Mouse (Mus musculus): ENCODE data around the gene Tln1. TPM values are rescaled to one million over a fixed set of nuclear protein-coding genes. Genes with fewer than 3 reads are reported as not detected.

Gene Tln1
- polyA plus RNA-seq, 1 experiment from 2014 or later: 82.7 TPM

GRCm38 (mm10) chr4:43504269-43504668 is 58.2 kb downstream of the Tln1 start:
- Histone ChIP-seq H3K4me1 (peaks cover 24% of the 10 kb centered on the region), H3K4me3 (no peak overlapping the region), H3K36me3 (no peaks in the 10 kb centered on the region), H3K27ac (no peak overlapping the region), H3K27me3 (ENCODE audit: insufficient read depth, poor library complexity, severe bottlenecking) (peaks cover 25% of the 10 kb centered on the region), H3K9me3 (no peaks in the 10 kb centered on the region)
- no peak for DNase-seq (ENCODE audit: low spot score)
- WGBS: 73% methylated on average over 4 of the region's 4 CpGs

- Histone ChIP-seq H3K27me3 (ENCODE audit: insufficient read depth, poor library complexity, severe bottlenecking) (peaks cover 25% of the 10 kb centered on the region), H3K4me1 (peaks cover 22% of the 10 kb centered on the region), H3K36me3 (no peaks in the 10 kb centered on the region), H3K9me3 (no peaks in the 10 kb centered on the region), H3K27ac (no peak overlapping the region), H3K4me3 (no peak overlapping the region)
- 81% methylated on average over 6 of the region's 6 CpGs for WGBS
- DNase-seq (ENCODE audit: low spot score): no peak
Observed at GRCm38 (mm10) chr4:43503506-43503905, 59.0 kb downstream of the Tln1 start.

DNA sequence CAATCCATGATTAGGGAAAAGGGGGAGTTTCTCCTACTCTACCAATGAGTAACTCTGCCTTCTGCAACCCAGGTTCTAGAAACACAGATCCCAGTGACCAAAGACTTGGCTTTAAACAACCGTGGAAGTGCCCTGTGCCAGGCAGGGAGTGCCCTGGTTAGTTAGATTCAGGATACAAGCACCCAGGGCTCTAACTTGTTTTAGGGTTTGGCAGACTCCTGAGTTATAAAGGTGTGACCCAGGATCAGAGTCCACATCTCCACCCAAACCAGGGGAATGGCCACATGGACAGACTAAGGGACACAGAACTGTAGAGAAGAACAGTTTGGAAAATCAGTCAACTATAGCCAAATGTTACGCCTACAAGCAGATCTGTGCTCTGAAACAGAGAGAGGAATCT is 59.5 kb downstream of the Tln1 start:
- H3K27ac ChIP-seq: no peak overlapping the region
- peaks cover 22% of the 10 kb centered on the region for H3K4me1 ChIP-seq
- H3K9me3 ChIP-seq: no peaks in the 10 kb centered on the region
- no peaks in the 10 kb centered on the region for H3K36me3 ChIP-seq
- 71% methylated on average over 2 of the region's 2 CpGs for WGBS
- H3K4me3 ChIP-seq: no peak overlapping the region
- H3K27me3 ChIP-seq (ENCODE audit: insufficient read depth, poor library complexity, severe bottlenecking): peaks cover 25% of the 10 kb centered on the region
- no peak for DNase-seq (ENCODE audit: low spot score)

DNA sequence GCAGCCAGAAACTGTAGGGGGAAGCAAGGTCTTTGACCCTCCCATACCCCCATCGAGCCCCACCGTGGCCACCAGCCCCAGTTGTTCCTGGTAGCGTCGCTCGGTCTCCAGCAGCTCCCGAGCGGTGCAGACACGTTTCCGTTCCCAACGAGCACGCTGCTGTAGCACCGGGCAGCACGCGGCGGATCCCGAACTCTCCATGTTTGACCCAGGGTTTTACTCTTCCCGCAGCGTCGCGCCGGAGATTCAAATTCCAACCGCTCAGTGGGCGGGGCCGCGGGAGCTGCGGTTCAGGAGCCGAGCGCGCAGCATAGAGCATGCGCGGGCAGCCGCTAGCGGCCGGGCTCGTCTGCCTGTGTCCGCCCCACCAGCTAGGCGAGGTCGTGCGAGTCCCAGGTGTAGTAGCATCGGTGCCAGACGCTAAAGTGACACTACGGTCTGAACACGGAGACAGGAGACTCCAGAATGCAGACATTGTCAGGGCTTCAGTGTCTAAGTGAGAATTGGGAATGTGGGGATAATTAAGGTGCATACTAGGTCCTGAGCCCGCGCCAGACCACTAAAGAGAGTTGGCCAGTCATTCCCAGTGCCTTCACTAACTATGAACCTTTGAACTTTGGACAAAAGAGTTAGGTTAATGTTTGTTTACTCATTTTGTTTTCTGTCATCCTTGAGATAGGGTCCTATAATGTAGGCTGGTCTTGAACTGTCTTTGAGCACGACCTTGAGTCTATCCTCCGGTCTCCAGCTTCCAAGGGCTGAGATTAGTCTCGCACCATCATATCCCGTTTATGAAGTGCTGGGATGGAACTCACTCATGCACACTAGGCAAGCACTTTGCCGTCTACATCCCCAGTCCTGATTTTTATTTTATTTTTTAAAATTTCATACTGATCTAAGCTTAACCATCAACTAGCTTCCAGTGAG is 62.8 kb downstream of the Tln1 start, which contains the start of gene Arhgef39:
Arhgef39 (minus strand) TSS at position 289 of the 927 bp plus-strand sequence.
- WGBS: 7% methylated on average over 50 of the region's 50 CpGs
- peaks cover 42% of the 10 kb centered on the region for H3K4me1 ChIP-seq
- peak; percentile 94 for DNase-seq (ENCODE audit: low spot score)
- peak within 1 kb of the TSS; percentile 88 for H3K27ac ChIP-seq
- no peaks in the 10 kb centered on the region for H3K9me3 ChIP-seq
- 0 out of 2 replicates have a peak, but pooled peaks cover 10% of the 10 kb centered on the region for H3K27me3 ChIP-seq (ENCODE audit: insufficient read depth, poor library complexity, severe bottlenecking)
- H3K4me3 ChIP-seq: peak within 1 kb of the TSS; percentile 75
- H3K36me3 ChIP-seq: peaks cover 24% of the 10 kb centered on the region

GRCm38 (mm10) chr4:43498983-43499382 is 63.5 kb downstream of the Tln1 start:
- 11% methylated on average over 8 of the region's 8 CpGs for WGBS
- no peaks in the 10 kb centered on the region for H3K9me3 ChIP-seq
- no peak for DNase-seq (ENCODE audit: low spot score)
- H3K4me1 ChIP-seq: peaks cover 49% of the 10 kb centered on the region
- peak overlapping the region; percentile 88 for H3K27ac ChIP-seq
- 0 out of 2 replicates have a peak, but pooled peaks cover 10% of the 10 kb centered on the region for H3K27me3 ChIP-seq (ENCODE audit: insufficient read depth, poor library complexity, severe bottlenecking)
- peaks cover 24% of the 10 kb centered on the region for H3K36me3 ChIP-seq
- H3K4me3 ChIP-seq: peak overlapping the region; percentile 75

GRCm38 (mm10) chr4:43497946-43498345 is 64.5 kb downstream of the Tln1 start:
- 57% methylated on average over 4 of the region's 4 CpGs for WGBS
- no peak for DNase-seq (ENCODE audit: low spot score)
- Histone ChIP-seq H3K4me1 (peaks cover 51% of the 10 kb centered on the region), H3K36me3 (peaks cover 24% of the 10 kb centered on the region), H3K27me3 (ENCODE audit: insufficient read depth, poor library complexity, severe bottlenecking) (0 out of 2 replicates have a peak, but pooled peaks cover 10% of the 10 kb centered on the region), H3K4me3 (peak overlapping the region; percentile 75), H3K27ac (peak overlapping the region; percentile 88), H3K9me3 (no peaks in the 10 kb centered on the region)

- no peaks in the 10 kb centered on the region for H3K9me3 ChIP-seq
- 0 out of 2 replicates have a peak overlapping the region, but pooled peaks have one; percentile 22 for H3K27ac ChIP-seq
- H3K4me1 ChIP-seq: peaks cover 51% of the 10 kb centered on the region
- no peak for DNase-seq (ENCODE audit: low spot score)
- 0 out of 2 replicates have a peak, but pooled peaks cover 10% of the 10 kb centered on the region for H3K27me3 ChIP-seq (ENCODE audit: insufficient read depth, poor library complexity, severe bottlenecking)
- H3K36me3 ChIP-seq: peaks cover 24% of the 10 kb centered on the region
- 88% methylated on average over 8 of the region's 8 CpGs for WGBS
- H3K4me3 ChIP-seq: peak overlapping the region; percentile 75
Observed at GRCm38 (mm10) chr4:43497405-43497804, 65.1 kb downstream of the Tln1 start.

- Histone ChIP-seq H3K4me3 (no peak overlapping the region), H3K36me3 (peaks cover 24% of the 10 kb centered on the region), H3K27ac (0 out of 2 replicates have a peak overlapping the region, but pooled peaks have one; percentile 42), H3K4me1 (peaks cover 51% of the 10 kb centered on the region), H3K9me3 (no peaks in the 10 kb centered on the region), H3K27me3 (ENCODE audit: insufficient read depth, poor library complexity, severe bottlenecking) (0 out of 2 replicates have a peak, but pooled peaks cover 6% of the 10 kb centered on the region)
- WGBS: 39% methylated on average over 6 of the region's 6 CpGs
- no peak for DNase-seq (ENCODE audit: low spot score)
Observed at GRCm38 (mm10) chr4:43496587-43496986, 65.9 kb downstream of the Tln1 start.

GRCm38 (mm10) chr4:43493846-43494240 is 68.6 kb downstream of the Tln1 start:
- H3K9me3 ChIP-seq: no peaks in the 10 kb centered on the region
- WGBS: 1% methylated on average over 9 of the region's 9 CpGs
- peaks cover 48% of the 10 kb centered on the region for H3K4me1 ChIP-seq
- peak overlapping the region; percentile 93 for H3K27ac ChIP-seq
- no peaks in the 10 kb centered on the region for H3K27me3 ChIP-seq (ENCODE audit: insufficient read depth, poor library complexity, severe bottlenecking)
- peaks cover 24% of the 10 kb centered on the region for H3K36me3 ChIP-seq
- peak overlapping the region; percentile 84 for H3K4me3 ChIP-seq
- DNase-seq (ENCODE audit: low spot score): no peak

- peak; percentile 97 for DNase-seq (ENCODE audit: low spot score)
- Histone ChIP-seq H3K27me3 (ENCODE audit: insufficient read depth, poor library complexity, severe bottlenecking) (no peaks in the 10 kb centered on the region), H3K36me3 (peaks cover 24% of the 10 kb centered on the region), H3K9me3 (no peaks in the 10 kb centered on the region), H3K4me3 (peak overlapping the region; percentile 84), H3K4me1 (peaks cover 43% of the 10 kb centered on the region), H3K27ac (peak overlapping the region; percentile 93)
- under 1% methylated on average over 47 of the region's 47 CpGs for WGBS
Observed at GRCm38 (mm10) chr4:43493186-43493845, 69.2 kb downstream of the Tln1 start.

GRCm38 (mm10) chr4:43492821-43493185 is 69.7 kb downstream of the Tln1 start, which contains the start of gene Ccdc107:
Gene Ccdc107, plus strand, starts transcription at chr4:43492900.
- DNase-seq (ENCODE audit: low spot score): peak; percentile 98
- under 1% methylated on average over 25 of the region's 25 CpGs for WGBS
- Histone ChIP-seq H3K27me3 (ENCODE audit: insufficient read depth, poor library complexity, severe bottlenecking) (no peaks in the 10 kb centered on the region), H3K9me3 (no peaks in the 10 kb centered on the region), H3K4me1 (peaks cover 38% of the 10 kb centered on the region), H3K36me3 (peaks cover 24% of the 10 kb centered on the region), H3K4me3 (peak within 1 kb of the TSS; percentile 84), H3K27ac (peak within 1 kb of the TSS; percentile 93)

DNA sequence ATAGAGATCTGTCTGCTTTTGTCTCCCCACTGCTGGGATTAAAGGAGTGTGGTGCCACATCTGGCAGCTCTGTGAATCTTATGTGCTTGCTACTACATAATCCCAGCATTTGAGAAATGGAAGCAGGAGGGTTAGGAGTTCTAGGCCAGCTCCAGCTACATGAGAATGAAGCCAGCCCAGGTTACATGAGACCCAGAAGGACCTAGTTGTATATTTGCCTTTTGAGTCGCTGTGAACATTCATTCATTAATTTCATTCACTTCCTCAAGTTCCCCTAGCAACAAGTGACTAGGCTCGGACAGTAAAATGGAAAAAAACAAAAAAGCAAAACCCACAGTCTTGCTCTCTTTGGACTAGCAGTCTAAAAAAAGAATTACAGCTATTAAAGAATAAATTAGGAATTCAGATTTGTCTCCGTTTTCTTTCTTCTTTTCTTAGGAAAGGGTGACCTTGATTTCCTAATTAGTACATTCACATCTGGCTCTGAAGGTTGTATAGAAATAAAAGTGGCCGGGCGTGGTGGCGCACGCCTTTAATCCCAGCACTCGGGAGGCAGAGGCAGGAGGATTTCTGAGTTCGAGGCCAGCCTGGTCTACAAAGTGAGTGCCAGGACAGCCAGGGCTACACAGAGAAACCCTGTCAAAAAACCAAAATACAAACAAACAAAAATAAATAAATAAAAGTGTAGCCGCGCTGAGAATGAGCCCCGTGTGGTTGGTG is 70.2 kb downstream of the Tln1 start:
- DNase-seq (ENCODE audit: low spot score): no peak
- WGBS: 40% methylated on average over 12 of the region's 12 CpGs
- Histone ChIP-seq H3K36me3 (peaks cover 19% of the 10 kb centered on the region), H3K9me3 (no peaks in the 10 kb centered on the region), H3K4me3 (peak overlapping the region; percentile 84), H3K27me3 (ENCODE audit: insufficient read depth, poor library complexity, severe bottlenecking) (no peaks in the 10 kb centered on the region), H3K27ac (peak overlapping the region; percentile 93; the same call in 1 of the 2 replicates), H3K4me1 (peaks cover 32% of the 10 kb centered on the region)

Measured in heart, embryonic 10.5 days (tissue).